Mouse (Mus musculus) testis, postnatal 14 days (tissue): ENCODE data around the gene Tfap2a.

Experiments used
- DNase-seq: peaks from one replicate; pipeline ENCODE4 v3.0.0; 2021; ENCODE audit warnings: low spot score

Gene Tfap2a

DNA sequence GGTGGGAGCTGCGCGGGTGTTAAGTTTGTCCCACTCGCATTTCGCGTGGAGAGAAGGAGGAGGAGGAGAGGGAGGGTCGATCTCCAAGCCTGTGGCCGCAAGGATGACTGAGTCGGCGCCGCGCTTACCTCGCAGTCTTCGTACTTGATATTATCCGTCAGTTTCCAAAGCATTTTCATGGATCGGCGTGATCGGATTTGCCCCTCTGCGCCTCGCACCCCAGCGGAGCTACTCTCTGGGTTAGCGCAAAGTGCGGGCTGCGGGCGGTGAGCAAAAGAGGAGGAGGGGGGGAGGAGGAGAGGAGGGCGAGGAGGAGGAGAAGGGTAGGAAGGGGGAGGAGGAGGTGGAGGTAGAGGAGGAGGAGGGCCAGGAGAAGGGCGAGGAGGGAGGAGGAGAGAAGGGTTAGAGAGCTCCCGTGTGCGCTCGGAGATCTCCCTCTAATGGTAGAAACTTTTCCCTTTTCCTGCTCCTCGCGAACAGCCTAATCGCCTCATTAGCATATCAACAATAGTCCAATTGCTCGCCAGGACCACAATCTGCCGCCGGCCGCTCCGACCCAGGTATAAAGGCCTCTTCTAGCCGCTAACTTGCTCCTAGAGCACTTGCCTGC lies 4.5 kb downstream of the Tfap2a start:
- DNase-seq: no peak

DNA sequence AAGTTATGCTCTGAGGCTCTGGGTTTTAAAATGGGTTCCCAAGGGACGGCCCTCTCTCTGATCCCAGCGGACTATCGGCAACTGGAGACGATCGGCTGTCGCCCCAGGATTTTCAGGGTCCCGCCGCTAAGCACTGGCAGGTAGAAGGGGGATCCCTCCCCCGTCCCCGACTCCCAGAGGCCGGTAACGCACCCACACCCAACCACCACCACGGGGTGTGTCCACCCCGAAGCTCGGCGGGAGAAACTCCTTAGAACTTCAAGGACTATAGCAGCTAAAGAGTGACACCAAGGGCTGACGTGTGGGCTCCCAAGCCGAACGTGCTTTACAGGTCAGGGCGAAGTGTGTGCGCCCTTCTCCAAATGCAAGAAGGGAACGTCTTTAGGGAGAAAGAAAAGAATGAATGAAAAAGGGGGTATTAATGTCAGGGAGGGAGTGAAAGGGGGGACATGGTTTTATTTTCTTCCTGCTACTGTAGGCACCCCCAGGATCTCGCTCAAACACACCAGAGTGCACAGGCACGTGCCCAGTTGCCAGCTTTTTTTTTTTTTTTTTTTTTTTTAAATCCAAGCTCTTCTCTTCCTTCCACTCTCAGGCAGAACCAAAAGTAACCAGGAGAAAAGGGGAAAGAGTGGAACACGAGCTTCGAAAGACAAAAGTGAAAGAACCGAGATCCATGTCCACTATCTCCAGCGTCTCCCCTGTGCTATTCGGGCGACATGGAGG lies 5.2 kb downstream of the Tfap2a start:
- DNase-seq: no peak

GRCm38 (mm10) chr13:40732085-40732484 lies 6.1 kb downstream of the Tfap2a start:
- no peak for DNase-seq

DNA sequence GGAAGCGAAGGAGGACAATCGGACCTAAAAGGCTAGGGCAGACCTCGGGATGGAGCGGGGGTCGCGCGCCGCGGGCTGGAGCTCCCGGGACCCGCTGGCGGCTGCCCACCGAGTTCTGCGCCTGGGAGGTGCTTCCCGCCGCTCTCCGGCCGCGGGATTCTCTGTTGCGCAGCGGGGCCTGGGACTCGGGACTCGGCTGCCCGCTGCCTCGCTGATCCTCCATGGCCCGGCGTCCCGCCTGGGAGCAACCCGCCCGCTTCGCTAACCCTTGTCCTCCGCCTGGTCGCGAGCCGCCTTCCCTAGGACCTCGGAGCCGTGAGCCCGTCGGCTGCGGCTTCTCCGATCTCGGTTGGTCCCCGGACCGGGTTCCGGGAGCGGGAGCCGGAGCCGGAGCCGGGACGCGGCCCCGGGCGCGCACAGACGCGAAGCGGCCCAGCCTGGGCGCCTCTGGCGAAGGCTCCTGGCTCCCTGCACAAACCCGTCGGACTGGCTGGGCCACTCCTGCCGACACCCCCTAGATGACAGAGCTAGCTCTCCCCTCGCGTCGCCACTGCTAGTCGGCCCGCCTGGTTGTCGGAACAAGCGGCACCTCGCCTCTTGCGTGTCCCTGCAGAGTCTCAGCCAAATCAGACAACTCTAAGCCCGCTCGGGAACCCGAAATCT lies 6.9 kb downstream of the Tfap2a start:
- DNase-seq: peak; percentile 40

DNA sequence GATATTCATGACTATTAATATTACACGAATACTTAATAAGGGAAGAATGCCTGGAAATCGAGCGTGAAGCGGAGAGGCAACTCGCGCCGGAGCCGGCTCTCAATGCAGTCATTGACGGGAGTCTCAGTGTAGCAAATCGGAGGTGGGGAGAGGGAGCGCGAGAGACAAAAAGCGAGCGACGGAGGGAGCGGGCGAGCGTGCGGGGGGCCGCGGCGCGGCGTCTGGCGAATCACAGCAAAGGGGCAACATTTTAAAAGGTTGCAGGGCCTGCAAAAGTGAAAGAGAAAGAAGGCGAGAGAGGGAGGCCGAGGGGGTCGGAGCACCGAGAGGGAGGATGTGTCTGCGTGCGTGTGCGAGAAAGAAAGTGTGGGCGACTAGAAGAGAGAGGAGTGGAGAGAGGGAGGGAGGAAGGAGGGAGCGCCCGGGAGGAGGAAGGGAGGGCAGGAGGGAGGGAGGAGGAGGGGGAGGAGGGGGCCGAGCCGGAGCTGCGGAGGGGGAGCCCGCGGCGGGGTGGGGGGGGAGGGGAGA lies 7.5 kb downstream of the Tfap2a start:
- DNase-seq: peak; percentile 75

DNA sequence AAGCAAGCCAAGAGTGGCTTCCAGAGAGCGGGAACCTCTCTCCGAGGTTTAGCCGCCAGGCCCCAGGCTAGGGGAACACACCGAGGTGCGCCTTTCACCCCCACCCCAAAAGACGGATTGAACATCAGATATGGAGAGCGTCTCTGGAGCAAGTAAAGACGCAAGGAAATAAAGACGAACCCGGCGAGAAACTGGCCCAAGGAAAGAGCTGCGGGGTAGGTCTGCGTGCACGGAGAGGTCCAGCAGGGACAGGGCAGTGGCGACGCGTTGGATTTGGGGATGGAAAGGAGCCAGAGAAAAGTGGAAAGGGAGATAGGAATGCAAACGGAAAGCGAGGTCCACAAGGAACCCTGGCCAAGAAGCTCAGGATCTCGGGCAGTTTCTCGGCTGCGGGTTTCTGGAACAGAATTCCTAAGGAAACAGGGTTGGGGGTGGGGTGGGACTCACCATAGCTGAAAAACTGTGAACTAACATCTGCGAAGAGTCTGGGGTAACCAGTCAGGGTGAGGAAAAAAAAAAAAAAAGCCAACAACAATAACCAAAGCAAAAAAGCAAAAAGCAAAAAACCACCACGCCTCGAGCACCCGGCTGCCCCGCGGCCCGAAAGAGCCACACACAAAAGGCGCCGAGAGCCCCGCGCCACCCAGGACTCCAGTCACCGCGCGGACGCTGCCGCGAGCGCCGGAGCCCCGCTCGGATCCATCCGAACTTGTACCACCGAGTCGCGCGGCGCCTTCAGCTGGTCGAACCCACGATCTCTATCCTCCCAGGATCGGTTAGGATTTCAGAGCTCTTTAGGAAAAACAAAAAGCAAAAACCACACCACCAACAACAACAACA lies 8.4 kb downstream of the Tfap2a start:
- DNase-seq: no peak

DNA sequence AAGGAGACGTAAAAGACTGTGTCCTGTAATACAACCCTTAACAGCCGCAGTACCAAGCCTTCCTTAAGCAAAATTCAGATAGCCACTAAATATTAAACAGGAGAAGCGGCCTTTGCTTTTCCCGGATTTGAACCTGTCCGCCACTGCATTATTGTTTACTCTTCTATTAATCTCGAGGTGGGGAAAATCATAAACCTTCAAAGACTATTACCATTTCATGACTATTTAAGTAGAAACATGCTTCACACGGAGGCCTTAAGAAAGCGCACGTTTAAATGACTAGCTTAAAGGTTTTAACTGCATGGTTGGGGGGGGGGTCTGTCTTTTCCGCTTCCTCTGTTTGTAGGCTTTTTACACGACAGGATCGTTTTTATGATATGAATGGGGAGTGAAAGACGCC lies 9.1 kb downstream of the Tfap2a start:
- DNase-seq: no peak

DNA sequence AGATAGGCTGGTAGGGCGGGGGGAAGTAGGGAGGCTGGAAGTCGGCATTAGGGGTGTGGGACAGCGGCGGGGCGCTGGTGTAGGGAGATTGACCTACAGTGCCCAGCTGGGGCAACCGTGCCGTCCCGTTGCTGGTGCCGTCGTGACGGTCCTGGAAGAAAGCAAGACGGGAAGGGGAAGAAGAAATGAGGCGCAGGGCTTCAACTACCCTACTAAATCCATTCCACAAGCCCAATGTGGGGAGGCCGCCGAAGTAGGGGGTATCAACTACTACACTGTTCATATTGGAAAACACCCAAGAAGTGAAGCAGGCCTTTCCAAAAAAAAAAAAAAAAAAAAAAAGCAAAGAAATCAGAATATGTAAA lies 9.6 kb downstream of the Tfap2a start:
- no peak for DNase-seq

- peak; percentile 41 for DNase-seq
Measured at GRCm38 (mm10) chr13:40727731-40728625, 10.2 kb downstream of the Tfap2a start.

DNA sequence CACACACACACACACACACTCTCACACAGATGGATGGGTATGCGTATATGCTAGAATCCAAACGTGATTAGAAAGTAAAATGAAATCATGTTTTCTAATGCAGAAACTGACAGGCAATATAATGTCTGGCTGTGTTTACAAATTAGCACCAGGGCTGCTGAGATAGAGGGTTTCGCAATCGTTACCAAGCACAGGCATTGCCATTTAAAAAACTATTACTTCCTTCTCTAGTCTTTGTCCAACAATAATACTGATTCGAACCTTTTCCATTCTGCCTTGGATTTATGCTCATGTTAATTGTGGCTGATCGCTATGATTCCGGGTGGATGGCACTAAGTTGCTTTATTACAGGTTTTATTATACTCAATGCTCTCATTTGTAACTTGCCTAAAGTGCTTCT lies 12.3 kb downstream of the Tfap2a start:
- no peak for DNase-seq

DNA sequence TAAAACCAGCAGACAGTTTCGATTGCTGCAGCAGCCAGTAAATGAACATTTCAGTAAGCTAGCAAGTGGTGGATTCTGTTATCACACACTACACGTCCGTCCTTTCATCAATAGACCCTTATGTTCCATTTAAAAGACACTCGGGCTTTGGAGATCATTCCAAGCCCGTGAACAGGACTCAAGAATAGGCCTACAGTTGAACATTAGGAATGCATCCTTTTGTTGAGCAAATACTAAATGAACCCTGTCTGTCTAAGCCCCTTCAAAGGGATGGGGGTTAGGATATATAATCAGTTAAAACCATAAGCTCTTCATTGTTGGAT lies 14.6 kb downstream of the Tfap2a start:
- no peak for DNase-seq

GRCm38 (mm10) chr13:40722741-40723597 lies 15.2 kb downstream of the Tfap2a start:
- peak; percentile 93 for DNase-seq

GRCm38 (mm10) chr13:40719741-40720082 lies 18.5 kb downstream of the Tfap2a start:
- DNase-seq: no peak

- no peak for DNase-seq
Measured at GRCm38 (mm10) chr13:40719066-40719740, 19.0 kb downstream of the Tfap2a start.

DNA sequence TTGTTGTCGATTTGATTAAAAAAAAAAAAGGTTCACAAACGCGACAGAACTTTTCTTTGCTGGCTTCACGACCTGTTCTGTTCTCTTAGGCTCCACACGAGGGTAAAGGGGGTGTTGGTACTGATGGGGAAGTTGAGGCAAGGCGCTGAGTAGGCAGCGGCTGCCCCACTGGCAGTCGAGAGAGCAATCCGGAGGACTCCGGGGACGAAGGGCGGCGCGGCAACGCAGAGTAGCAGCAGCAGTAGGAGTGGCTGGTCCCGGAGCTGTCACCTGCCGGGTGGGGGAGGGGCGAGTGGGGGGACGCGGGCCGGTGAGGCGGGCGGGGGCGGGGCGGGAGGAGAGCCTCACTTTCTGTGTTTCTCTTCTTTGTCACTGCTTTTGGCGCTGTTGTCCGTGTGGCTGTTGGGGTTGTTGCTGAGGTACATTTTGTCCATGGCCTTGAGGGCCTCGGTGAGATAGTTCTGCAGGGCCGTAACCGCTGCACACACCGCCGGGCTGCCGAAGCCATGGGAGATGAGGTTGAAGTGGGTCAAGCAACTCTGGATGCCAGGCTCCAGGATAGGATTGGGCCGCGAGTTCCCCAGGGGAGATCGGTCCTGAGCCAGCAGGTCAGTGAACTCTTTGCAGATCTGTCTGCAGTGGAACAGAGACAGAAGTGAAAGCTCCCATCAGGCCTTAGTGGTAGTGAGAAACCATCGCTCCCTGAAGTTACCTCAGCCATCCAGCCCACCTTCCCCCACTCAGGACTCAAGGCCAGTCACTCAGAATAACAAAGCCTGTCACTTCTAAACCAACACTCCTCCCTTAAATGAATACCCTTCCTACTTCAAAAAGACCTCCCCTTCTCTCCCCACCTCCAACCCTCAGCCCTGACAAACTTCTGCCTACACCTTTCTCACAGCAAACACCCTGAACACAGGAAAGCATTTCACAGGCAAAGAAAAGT lies 21.1 kb downstream of the Tfap2a start:
- DNase-seq: no peak

- DNase-seq: no peak
Measured at GRCm38 (mm10) chr13:40714531-40714930, 23.6 kb downstream of the Tfap2a start.

GRCm38 (mm10) chr13:40713681-40714080 lies 24.5 kb downstream of the Tfap2a start:
- DNase-seq: no peak

GRCm38 (mm10) chr13:40713241-40713640 lies 24.9 kb downstream of the Tfap2a start:
- no peak for DNase-seq

DNA sequence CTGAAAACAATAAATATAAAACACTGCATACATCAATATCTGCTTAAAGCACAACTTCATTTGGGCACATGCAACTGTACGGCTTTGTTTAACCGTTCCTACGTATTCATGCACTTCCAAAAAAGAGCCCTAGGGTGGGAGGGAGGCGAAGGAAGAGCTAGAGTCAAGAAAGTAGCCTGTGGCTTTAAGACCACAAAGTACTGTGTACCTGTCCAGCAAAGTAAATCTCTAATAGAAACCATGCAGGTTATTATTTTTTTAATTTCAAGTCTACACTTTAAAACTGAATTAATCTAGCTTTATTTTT lies 25.7 kb downstream of the Tfap2a start:
- DNase-seq: no peak
